Mouse (Mus musculus) kidney, embryonic 16.5 days (tissue): ENCODE results near the gene Bglap. TPM values are rescaled to one million over a fixed set of nuclear protein-coding genes. Genes with fewer than 3 reads are reported as not detected.
"Not testable (repeated sequence)": the region's sequence is repeated elsewhere in the genome, so short reads cannot be mapped to it uniquely, and the experiment has no call there.

ENCODE experiments used
- ATAC-seq: fragments of 200-750 bp; cut with Nextera tagmentation; 2 replicates; pipeline ENCODE4 v1.8.0; 2017; ENCODE audit warnings: moderate TSS enrichment; ENCODE audit not compliant: low FRiP score, low TSS enrichment
- H3K27ac ChIP-seq: fragments of 300-500 bp; sonication (generic); 2 replicates; pipeline ENCODE4 v1.5.1; 2014; ENCODE audit warnings: low read length
- H3K27me3 ChIP-seq: fragments of 300-500 bp; sonication (generic); 2 replicates; pipeline ENCODE4 v1.6.1; 2014; ENCODE audit warnings: low read length, control low read depth, mixed read lengths; ENCODE audit not compliant: insufficient read depth
- H3K36me3 ChIP-seq: fragments of 300-500 bp; sonication (generic); 2 replicates; pipeline ENCODE4 v1.6.1; 2014; ENCODE audit warnings: low read length, control low read depth, mixed read lengths; ENCODE audit not compliant: insufficient read depth
- H3K4me1 ChIP-seq: fragments of 300-500 bp; sonication (generic); 2 replicates; pipeline ENCODE4 v1.6.1; 2014; ENCODE audit warnings: low read length, control low read depth, mixed read lengths; ENCODE audit not compliant: insufficient read depth
- H3K4me2 ChIP-seq: fragments of 300-500 bp; sonication (generic); replicated peaks from 2 replicates; pipeline ENCODE4 v1.6.1; 2014; ENCODE audit warnings: low read depth, low read length
- H3K4me3 ChIP-seq: fragments of 300-500 bp; sonication (generic); 2 replicates; pipeline ENCODE4 v1.5.1; 2014; ENCODE audit warnings: mild to moderate bottlenecking, low read length
- H3K9ac ChIP-seq: fragments of 300-500 bp; sonication (generic); replicated peaks from 2 replicates; pipeline ENCODE4 v1.6.1; 2014; ENCODE audit warnings: low read length
- H3K9me3 ChIP-seq: fragments of 300-500 bp; sonication (generic); 2 replicates; pipeline ENCODE4 v1.6.1; 2016; ENCODE audit warnings: low read length, control low read depth
- WGBS: fragments of 180-500 bp; shearing (Covaris S2); extraction: QIAGEN DNeasy Blood & Tissue Kit; methylation state at CpG from one replicate; pipeline ENCODE4 v1.1.7; 2014; 5-methylcytosine and 5-hydroxymethylcytosine counted together
- polyA plus RNA-seq: library from polyadenylated mRNA; unstranded; fragments of >200 nt; fragmentation: Nextera tagmentation; extraction: Ambion mirVana; gene quantifications from 2 replicates; pipeline ENCODE4 v1.2.1, GENCODE M21; 2015

Bglap gene
- polyA plus RNA-seq, 1 experiment from 2014 or later, result 0.56 TPM

DNA sequence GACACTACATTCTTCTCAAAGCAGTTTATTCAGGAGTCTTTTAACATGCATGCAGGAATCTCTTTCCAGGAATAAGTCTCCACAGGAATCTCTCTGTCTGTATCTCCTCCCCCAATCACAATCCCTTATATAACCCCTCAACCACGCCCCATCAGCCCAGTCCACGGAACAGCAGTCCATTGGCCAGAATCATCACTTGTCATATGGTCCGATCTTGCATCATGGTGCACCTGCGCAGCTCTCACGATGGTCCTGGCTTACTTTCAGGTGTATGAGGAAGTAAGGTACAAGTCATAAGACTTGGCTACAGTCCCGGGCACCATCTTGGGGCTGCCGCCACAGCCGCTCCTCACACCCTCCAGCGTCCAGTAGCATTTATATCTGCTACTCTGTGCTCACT is 11.6 kb downstream of the Bglap start, which contains the start of gene Bglap3:
Gene Bglap3, minus strand, starts transcription at position 101 of the 400 bp plus-strand sequence.
- H3K27ac ChIP-seq, H3K9ac ChIP-seq, H3K4me2 ChIP-seq, H3K9me3 ChIP-seq, H3K4me1 ChIP-seq, H3K4me3 ChIP-seq, H3K27me3 ChIP-seq, ATAC-seq, H3K36me3 ChIP-seq: not testable (repeated sequence)
- 92% methylated on average over 9 of the region's 9 CpGs for WGBS

DNA sequence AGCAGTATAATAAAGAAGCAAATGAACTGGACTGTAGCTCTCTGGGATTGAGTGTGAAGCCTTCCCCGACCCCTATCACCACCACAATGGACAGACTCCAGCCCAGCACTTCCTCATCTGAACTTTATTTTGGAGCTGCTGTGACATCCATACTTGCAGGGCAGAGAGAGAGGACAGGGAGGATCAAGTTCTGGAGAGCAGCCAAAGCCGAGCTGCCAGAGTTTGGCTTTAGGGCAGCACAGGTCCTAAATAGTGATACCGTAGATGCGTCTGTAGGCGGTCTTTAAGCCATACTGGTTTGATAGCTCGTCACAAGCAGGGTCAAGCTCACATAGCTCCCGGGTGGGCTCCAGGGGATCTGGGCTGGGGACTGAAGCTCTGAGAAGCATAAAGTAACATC is 15.8 kb downstream of the Bglap start:
- H3K9me3 ChIP-seq, H3K27ac ChIP-seq, H3K27me3 ChIP-seq, H3K4me3 ChIP-seq, H3K9ac ChIP-seq, H3K36me3 ChIP-seq, H3K4me2 ChIP-seq, ATAC-seq: not testable (repeated sequence)
- WGBS, result 76% methylated on average over 7 of the region's 7 CpGs
- H3K4me1 ChIP-seq, result peaks cover 10% of the 10 kb centered on the region; the same call in 1 of the 2 replicates

DNA sequence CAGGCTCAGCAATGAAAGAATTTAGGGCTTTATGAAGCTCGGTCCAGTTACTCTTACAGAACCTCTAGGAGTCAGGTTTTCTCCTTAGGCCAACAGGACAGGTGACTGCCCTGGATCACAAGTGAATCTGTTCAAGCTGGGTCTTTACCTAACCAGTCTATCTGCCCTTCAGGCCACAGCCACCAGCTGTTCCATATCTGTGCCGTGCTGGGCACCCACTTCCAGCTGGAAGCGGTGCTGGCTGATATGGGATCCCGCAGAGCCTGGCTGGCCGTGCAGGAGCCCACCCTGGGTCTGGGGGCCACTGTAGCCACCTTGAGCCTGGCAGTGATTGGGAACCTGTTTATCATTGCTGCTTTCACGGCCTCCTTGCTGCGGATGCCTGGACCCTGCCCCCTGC is 16.7 kb downstream of the Bglap start:
- not testable (repeated sequence) for H3K27me3 ChIP-seq, H3K9ac ChIP-seq, H3K4me3 ChIP-seq, H3K27ac ChIP-seq, H3K4me2 ChIP-seq, H3K9me3 ChIP-seq, H3K36me3 ChIP-seq, ATAC-seq
- peaks cover 10% of the 10 kb centered on the region; the same call in 1 of the 2 replicates for H3K4me1 ChIP-seq
- WGBS, result 45% methylated on average over 3 of the region's 7 CpGs

DNA sequence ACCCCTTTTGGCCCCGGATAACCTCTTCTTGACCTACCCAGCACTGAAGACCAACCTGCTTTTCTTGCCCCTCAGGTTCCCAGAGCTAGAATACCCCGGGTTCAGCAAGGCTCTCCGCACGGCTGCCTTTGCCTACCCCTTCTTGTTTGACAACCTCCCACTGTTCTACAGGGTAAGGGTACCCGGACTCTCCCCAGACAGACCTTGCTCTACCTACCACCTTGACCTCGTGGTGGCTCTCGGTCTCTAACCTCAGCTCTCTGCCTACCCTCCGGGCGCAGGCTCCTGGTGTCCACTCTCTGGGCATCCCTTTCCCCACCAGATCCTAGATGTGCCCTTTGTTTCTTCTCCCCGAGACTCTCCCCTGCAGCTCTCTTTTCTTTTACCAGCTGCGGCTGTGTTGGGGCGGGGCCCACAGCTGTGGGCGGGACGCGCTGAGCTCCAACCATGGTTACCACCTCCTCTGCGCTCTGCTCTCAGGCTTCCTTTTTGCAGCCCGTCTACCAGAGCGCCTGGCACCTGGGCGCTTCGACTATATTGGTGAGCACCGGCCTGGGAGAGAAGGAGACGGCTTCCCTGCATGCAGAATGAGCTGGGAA is 17.3 kb downstream of the Bglap start:
- H3K27me3 ChIP-seq, H3K9ac ChIP-seq, H3K27ac ChIP-seq, H3K9me3 ChIP-seq, H3K36me3 ChIP-seq: not testable (repeated sequence)
- H3K4me2 ChIP-seq, result peak overlapping the region; percentile 44
- H3K4me1 ChIP-seq, result peaks cover 10% of the 10 kb centered on the region; the same call in 1 of the 2 replicates
- WGBS, result 3% methylated on average over 16 of the region's 22 CpGs
- peak; percentile 81 for ATAC-seq
- 0 out of 2 replicates have a peak overlapping the region, but pooled peaks have one; percentile 21 for H3K4me3 ChIP-seq

DNA sequence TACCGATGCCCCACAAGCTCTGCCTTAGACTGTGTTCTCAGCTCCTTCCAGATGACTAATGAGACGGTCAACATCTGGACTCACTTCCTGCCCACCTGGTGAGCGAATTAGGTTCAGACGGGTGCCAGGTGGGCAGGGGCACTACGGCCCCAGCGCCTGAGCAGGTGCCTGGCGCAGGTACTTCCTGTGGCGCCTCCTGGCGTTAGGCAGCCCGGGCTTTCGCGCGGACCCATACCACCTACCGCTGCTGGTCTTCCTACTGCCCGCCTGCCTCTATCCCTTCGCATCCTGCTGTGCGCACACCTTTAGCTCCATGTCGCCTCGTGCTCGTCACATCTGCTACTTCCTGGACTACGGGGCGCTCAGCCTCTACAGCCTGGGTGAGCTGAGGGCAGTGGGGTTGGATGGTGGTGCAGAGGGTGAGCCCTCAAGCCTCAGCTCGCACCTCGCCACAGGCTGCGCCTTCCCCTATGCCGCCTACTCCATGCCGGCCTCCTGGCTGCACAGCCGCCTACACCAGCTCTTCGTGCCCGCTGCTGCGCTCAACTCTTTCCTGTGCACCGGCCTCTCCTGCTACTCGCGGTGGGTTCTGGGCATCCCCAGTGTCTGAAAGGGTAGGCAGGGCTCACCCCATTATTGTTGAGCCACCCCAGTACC is 18.4 kb downstream of the Bglap start:
- Histone ChIP-seq H3K4me1 (peaks cover 10% of the 10 kb centered on the region; the same call in 1 of the 2 replicates), H3K9me3 (peaks cover 9% of the 10 kb centered on the region), H3K36me3 (peaks cover 14% of the 10 kb centered on the region), H3K9ac (no peak overlapping the region), H3K4me2 (no peak overlapping the region), H3K27me3 (peaks cover 7% of the 10 kb centered on the region; the same call in 1 of the 2 replicates), H3K27ac (no peak overlapping the region), H3K4me3 (no peak overlapping the region)
- 42% methylated on average over 34 of the region's 34 CpGs for WGBS
- no peak for ATAC-seq

DNA sequence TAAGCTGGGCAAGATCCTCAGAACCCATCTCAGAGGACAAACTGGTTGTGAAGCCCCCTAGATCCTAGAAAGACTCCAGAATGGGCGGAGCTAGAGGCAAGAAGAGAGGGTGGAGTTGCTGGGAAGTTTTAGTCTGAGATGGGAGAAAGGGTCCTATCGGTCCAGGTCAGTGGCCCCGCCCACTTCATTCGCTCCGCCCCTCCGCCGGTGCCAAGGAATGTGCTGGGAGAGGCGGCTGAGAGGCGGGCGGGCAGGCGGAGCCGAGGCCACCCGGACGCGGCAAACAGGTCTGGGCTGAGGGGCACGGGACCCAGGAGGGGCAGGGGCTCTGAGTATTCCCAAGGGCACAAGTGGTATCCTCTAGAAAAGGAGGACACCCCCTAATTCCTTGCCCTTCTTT is 19.9 kb downstream of the Bglap start, which contains the start of gene Paqr6:
Gene Paqr6, plus strand, starts transcription at position 248 of the 400 bp plus-strand sequence.
- no peaks in the 10 kb centered on the region for H3K9me3 ChIP-seq
- H3K9ac ChIP-seq, result peak within 1 kb of the TSS; percentile 23; the same call in 1 of the 2 replicates
- peaks cover 10% of the 10 kb centered on the region; the same call in 1 of the 2 replicates for H3K4me1 ChIP-seq
- WGBS, result 2% methylated on average over 16 of the region's 16 CpGs
- peaks cover 7% of the 10 kb centered on the region; the same call in 1 of the 2 replicates for H3K27me3 ChIP-seq
- peak within 1 kb of the TSS; percentile 42 for H3K4me2 ChIP-seq
- H3K4me3 ChIP-seq, result peak within 1 kb of the TSS; percentile 30
- H3K27ac ChIP-seq, result peak within 1 kb of the TSS; percentile 22; the same call in 1 of the 2 replicates
- peak; percentile 47 for ATAC-seq
- H3K36me3 ChIP-seq, result peaks cover 28% of the 10 kb centered on the region

DNA sequence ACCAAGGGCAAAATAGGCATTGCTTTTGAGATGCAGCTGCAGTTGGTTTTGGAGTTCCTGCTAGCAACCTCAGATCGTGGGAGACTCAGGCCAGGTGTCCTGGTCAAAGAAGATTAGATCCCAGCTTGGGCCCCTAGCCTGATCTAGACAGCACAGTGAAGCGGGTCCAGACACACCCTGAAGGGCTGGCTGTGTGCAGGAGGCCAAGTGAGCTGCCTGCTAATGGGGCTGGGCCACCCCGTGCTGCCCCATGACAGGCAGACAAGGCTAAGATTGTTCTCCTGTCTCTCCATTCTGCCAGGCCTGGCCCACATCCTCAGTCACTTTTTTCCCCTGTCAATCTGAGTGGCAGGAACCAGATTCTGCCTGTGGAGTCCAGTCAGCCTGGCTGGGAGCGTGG is 20.6 kb downstream of the Bglap start:
- H3K9me3 ChIP-seq, result no peaks in the 10 kb centered on the region
- ATAC-seq, result peak; percentile 17; the same call in 1 of the 2 replicates
- no peak overlapping the region for H3K4me2 ChIP-seq
- H3K9ac ChIP-seq, result no peak overlapping the region
- peaks cover 7% of the 10 kb centered on the region; the same call in 1 of the 2 replicates for H3K27me3 ChIP-seq
- peak overlapping the region; percentile 22; the same call in 1 of the 2 replicates for H3K27ac ChIP-seq
- peaks cover 10% of the 10 kb centered on the region; the same call in 1 of the 2 replicates for H3K4me1 ChIP-seq
- peaks cover 35% of the 10 kb centered on the region for H3K36me3 ChIP-seq
- WGBS, result 68% methylated on average over 4 of the region's 4 CpGs
- H3K4me3 ChIP-seq, result no peak overlapping the region

DNA sequence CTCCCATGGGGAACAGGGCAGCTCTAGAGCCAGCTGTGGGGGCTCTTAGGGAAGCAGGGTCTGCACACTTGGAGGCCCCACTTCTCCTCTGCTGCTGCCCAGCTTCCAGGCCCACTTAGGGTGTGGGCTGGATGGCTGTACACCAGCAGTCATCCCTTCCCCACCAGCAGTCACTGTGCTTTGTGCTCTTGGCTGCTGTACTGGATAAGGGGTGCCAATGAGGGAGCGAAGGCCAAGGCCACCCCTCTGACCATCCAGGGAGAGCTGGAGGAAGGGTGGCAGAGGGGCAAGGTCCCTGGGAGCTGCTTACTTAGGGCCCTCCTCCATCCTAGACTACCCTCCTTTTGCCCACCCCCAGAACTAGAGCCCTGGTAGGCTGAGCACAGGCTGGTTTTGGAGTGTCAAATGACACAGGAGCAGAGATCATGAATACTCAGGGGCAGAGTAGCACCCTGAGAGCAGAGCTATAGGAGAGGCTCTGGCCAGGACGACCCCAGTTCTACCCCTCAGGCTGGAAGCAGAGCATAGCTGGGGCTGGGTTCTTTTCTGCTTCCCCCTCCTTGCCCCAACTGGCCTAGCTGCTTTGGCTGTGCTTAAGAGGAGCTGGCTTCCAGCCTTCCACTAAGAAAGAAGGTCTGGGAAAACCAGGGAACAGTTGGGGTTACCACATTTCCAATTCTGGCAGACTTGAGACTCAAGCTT is 22.5 kb downstream of the Bglap start:
- 79% methylated on average over 2 of the region's 2 CpGs for WGBS
- no peak for ATAC-seq
- no peak overlapping the region for H3K4me3 ChIP-seq
- no peaks in the 10 kb centered on the region for H3K9me3 ChIP-seq
- H3K36me3 ChIP-seq, result peaks cover 52% of the 10 kb centered on the region
- no peak overlapping the region for H3K27ac ChIP-seq
- H3K9ac ChIP-seq, result no peak overlapping the region
- peaks cover 7% of the 10 kb centered on the region; the same call in 1 of the 2 replicates for H3K27me3 ChIP-seq
- H3K4me2 ChIP-seq, result no peak overlapping the region
- H3K4me1 ChIP-seq, result peaks cover 10% of the 10 kb centered on the region; the same call in 1 of the 2 replicates

DNA sequence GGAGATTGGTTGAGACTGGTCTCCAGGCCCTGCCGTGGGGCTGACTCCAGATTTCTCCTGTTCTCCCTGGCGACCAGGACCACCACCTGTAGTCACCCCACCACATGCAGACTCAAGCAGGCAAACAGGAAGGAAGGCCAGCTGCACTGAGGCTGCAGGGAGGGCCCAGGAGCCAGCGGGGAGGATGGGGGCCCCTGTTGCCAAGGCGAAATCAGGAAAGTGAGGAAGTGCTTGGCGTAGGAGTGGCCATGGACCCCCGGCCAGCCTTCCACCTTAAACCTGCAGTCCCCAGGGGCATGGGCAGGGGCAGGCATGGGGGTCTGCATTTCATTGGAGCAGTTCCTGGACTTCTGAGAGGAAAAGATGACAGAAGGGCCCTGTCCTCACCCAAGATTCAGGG is 23.2 kb downstream of the Bglap start:
- no peak overlapping the region for H3K4me3 ChIP-seq
- H3K9me3 ChIP-seq, result no peaks in the 10 kb centered on the region
- peaks cover 10% of the 10 kb centered on the region; the same call in 1 of the 2 replicates for H3K4me1 ChIP-seq
- ATAC-seq, result no peak
- WGBS, result 62% methylated on average over 6 of the region's 6 CpGs
- H3K27ac ChIP-seq, result no peak overlapping the region
- peaks cover 59% of the 10 kb centered on the region for H3K36me3 ChIP-seq
- no peak overlapping the region for H3K4me2 ChIP-seq
- H3K9ac ChIP-seq, result no peak overlapping the region
- H3K27me3 ChIP-seq, result peaks cover 5% of the 10 kb centered on the region; the same call in 1 of the 2 replicates
